Mouse (Mus musculus) cerebellum, adult 11-12 months (tissue): ENCODE data around the gene Irs2.
A peak's percentile ranks its signal among the peaks of the same experiment; 100 is the strongest.

ENCODE experiments used
- DNase-seq: peaks from one replicate; pipeline ENCODE4 v3.0.0; 2022

Irs2 gene

GRCm38 (mm10) chr8:11008379-11008775 is at the start of gene Irs2:
Gene Irs2 (minus strand): TSS chr8:11008458.
- no peak for DNase-seq

GRCm38 (mm10) chr8:11056665-11057064 is 48.4 kb upstream of the Irs2 start:
- DNase-seq = no peak

GRCm38 (mm10) chr8:11056175-11056563 is 47.9 kb upstream of the Irs2 start:
- no peak for DNase-seq

- DNase-seq = no peak
Observed at GRCm38 (mm10) chr8:11055557-11056174, 47.4 kb upstream of the Irs2 start.

- no peak for DNase-seq
Observed at GRCm38 (mm10) chr8:11049835-11050234, 41.6 kb upstream of the Irs2 start.

- DNase-seq = no peak
Observed at GRCm38 (mm10) chr8:11047812-11048211, 39.6 kb upstream of the Irs2 start.

GRCm38 (mm10) chr8:11044660-11045059 is 36.4 kb upstream of the Irs2 start:
- no peak for DNase-seq

GRCm38 (mm10) chr8:11043591-11043990 is 35.3 kb upstream of the Irs2 start:
- DNase-seq = no peak

GRCm38 (mm10) chr8:11042872-11043587 is 34.8 kb upstream of the Irs2 start:
- DNase-seq = no peak

- DNase-seq = no peak
Observed at GRCm38 (mm10) chr8:11040088-11040487, 31.8 kb upstream of the Irs2 start.

- DNase-seq = no peak
Observed at GRCm38 (mm10) chr8:11038788-11039187, 30.5 kb upstream of the Irs2 start.

GRCm38 (mm10) chr8:11038367-11038766 is 30.1 kb upstream of the Irs2 start:
- no peak for DNase-seq

- DNase-seq = no peak
Observed at GRCm38 (mm10) chr8:11036790-11037189, 28.5 kb upstream of the Irs2 start.

- no peak for DNase-seq
Observed at GRCm38 (mm10) chr8:11035628-11036416, 27.6 kb upstream of the Irs2 start.

- no peak for DNase-seq
Observed at GRCm38 (mm10) chr8:11024871-11025270, 16.6 kb upstream of the Irs2 start.

GRCm38 (mm10) chr8:11020949-11021572 is 12.8 kb upstream of the Irs2 start:
- DNase-seq = no peak

- DNase-seq = no peak
Observed at GRCm38 (mm10) chr8:11015622-11016021, 7.4 kb upstream of the Irs2 start.

- no peak for DNase-seq
Observed at GRCm38 (mm10) chr8:11013258-11013657, 5.0 kb upstream of the Irs2 start.

- no peak for DNase-seq
Observed at GRCm38 (mm10) chr8:11011787-11012485, 3.7 kb upstream of the Irs2 start.

- peak; percentile 44 for DNase-seq
Observed at GRCm38 (mm10) chr8:11010913-11011605, 2.8 kb upstream of the Irs2 start.

GRCm38 (mm10) chr8:11010398-11010797 is 2.1 kb upstream of the Irs2 start:
- peak; percentile 48 for DNase-seq

- peak; percentile 85 for DNase-seq
Observed at GRCm38 (mm10) chr8:11009431-11010071, 1.3 kb upstream of the Irs2 start.
